Mouse (Mus musculus): Measurements from ENCODE around the gene Ocel1. TPM values are rescaled to one million over a fixed set of nuclear protein-coding genes. Genes with fewer than 3 reads are reported as not detected.
"Not testable (repeated sequence)": the region's sequence is repeated elsewhere in the genome, so short reads cannot be mapped to it uniquely, and the experiment has no call there.

The Ocel1 gene
- 36.5 and 45.0 TPM in 2 replicates for polyA plus RNA-seq (2012; rRNA removed)

DNA sequence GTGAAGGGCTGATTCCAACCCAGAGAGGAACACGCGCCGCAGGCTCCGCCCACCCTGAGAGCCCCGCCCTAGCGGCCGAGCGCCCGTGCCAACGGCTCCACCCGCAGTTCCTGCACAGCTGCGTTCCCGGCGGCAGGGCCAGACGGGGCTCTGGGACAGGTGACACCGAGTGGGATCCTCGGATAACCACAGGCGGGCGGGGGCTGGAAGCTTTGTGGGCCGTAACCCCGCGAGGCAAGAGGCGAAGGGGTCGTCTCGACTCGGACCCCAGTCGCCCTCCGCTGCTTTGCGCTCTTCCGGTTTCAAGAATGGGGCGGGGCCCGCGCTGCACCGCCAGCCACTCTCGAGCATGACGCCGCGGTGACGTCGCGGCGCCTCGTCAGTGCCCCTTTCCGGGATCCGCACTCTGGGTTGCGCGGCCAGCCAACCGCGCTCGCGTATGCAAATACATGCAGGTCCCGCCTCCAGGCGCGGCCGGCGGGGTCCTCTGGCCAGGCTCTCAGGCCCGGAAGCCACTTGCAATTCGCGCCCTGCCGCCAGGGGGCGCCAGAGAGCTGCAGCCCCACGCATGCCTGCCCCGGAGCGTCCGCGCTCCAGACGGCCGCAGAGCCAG, at the start of gene Ocel1:
Ocel1 (plus strand) TSS at position 63 of the 613 bp plus-strand sequence.
- peak within 1 kb of the TSS; percentile 96 for H3K4me3 ChIP-seq (ENCODE audit: control insufficient read depth, low read depth, low read length)
- no peaks in the 10 kb centered on the region; the same call in 1 of the 2 replicates for H3K36me3 ChIP-seq (ENCODE audit: control insufficient read depth, insufficient read depth, low read length)
- no peaks in the 10 kb centered on the region for H3K27me3 ChIP-seq (ENCODE audit: control insufficient read depth, insufficient read depth, low read length)
- peaks cover 19% of the 10 kb centered on the region for H3K4me1 ChIP-seq (ENCODE audit: control insufficient read depth, insufficient read depth, low read length)
- peak within 1 kb of the TSS; percentile 97 for H3K27ac ChIP-seq (ENCODE audit: control insufficient read depth, insufficient read depth, low read depth, low read length)
- TF ChIP-seq POLR2A (IDR thresholded peaks at IDR 0.05; ENCODE audit: control insufficient read depth, low read depth, low read length) (peak; percentile 81), CTCF (IDR thresholded peaks at IDR 0.05; ENCODE audit: control insufficient read depth, insufficient read depth, insufficient replicate concordance, low read depth, low read length) (peak; percentile 96)

GRCm38 (mm10) chr8:71322939-71323338, 48.2 kb upstream of the Ocel1 start:
- no peak for TF ChIP-seq POLR2A (IDR thresholded peaks at IDR 0.05; ENCODE audit: control insufficient read depth, low read depth, low read length)
- TF ChIP-seq CTCF (IDR thresholded peaks at IDR 0.05; ENCODE audit: control insufficient read depth, insufficient read depth, insufficient replicate concordance, low read depth, low read length) = no peak
- no peak overlapping the region for H3K27ac ChIP-seq (ENCODE audit: control insufficient read depth, insufficient read depth, low read depth, low read length)
- no peaks in the 10 kb centered on the region for H3K27me3 ChIP-seq (ENCODE audit: control insufficient read depth, insufficient read depth, low read length)
- no peaks in the 10 kb centered on the region for H3K4me1 ChIP-seq (ENCODE audit: control insufficient read depth, insufficient read depth, low read length)
- no peak overlapping the region for H3K4me3 ChIP-seq (ENCODE audit: control insufficient read depth, low read depth, low read length)
- H3K36me3 ChIP-seq (ENCODE audit: control insufficient read depth, insufficient read depth, low read length) = peaks cover 7% of the 10 kb centered on the region

DNA sequence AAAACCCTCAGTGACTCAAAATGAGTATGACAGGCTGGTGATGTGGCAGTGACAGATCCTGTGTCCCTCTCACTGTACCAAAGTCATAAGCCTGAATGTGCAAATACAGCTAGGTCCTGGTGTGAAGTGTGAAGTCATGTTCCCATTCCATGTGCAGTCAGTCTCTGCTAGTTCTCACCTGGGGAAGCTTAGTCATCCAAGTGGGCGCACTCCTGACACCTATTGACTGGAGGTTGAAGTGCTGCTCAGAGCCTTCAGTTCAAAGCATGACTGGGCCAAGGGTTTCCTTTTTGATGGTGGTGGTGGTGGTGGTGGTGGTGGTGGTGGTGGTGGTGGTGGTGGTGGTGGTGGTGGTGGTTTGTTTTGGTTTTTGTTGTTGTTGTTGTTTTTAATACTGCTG, 46.2 kb upstream of the Ocel1 start:
- Histone ChIP-seq H3K36me3 (ENCODE audit: control insufficient read depth, insufficient read depth, low read length) (peaks cover 7% of the 10 kb centered on the region), H3K27ac (ENCODE audit: control insufficient read depth, insufficient read depth, low read depth, low read length) (no peak overlapping the region), H3K27me3 (ENCODE audit: control insufficient read depth, insufficient read depth, low read length) (no peaks in the 10 kb centered on the region), H3K4me3 (ENCODE audit: control insufficient read depth, low read depth, low read length) (no peak overlapping the region), H3K4me1 (ENCODE audit: control insufficient read depth, insufficient read depth, low read length) (no peaks in the 10 kb centered on the region)
- TF ChIP-seq CTCF (IDR thresholded peaks at IDR 0.05; ENCODE audit: control insufficient read depth, insufficient read depth, insufficient replicate concordance, low read depth, low read length) = peak; percentile 30; the same call in 1 of the 2 replicates
- no peak for TF ChIP-seq POLR2A (IDR thresholded peaks at IDR 0.05; ENCODE audit: control insufficient read depth, low read depth, low read length)

GRCm38 (mm10) chr8:71337834-71338233, 33.3 kb upstream of the Ocel1 start:
- not testable (repeated sequence) for H3K27me3 ChIP-seq (ENCODE audit: control insufficient read depth, insufficient read depth, low read length); H3K4me3 ChIP-seq (ENCODE audit: control insufficient read depth, low read depth, low read length); H3K27ac ChIP-seq (ENCODE audit: control insufficient read depth, insufficient read depth, low read depth, low read length); H3K36me3 ChIP-seq (ENCODE audit: control insufficient read depth, insufficient read depth, low read length); H3K4me1 ChIP-seq (ENCODE audit: control insufficient read depth, insufficient read depth, low read length)

DNA sequence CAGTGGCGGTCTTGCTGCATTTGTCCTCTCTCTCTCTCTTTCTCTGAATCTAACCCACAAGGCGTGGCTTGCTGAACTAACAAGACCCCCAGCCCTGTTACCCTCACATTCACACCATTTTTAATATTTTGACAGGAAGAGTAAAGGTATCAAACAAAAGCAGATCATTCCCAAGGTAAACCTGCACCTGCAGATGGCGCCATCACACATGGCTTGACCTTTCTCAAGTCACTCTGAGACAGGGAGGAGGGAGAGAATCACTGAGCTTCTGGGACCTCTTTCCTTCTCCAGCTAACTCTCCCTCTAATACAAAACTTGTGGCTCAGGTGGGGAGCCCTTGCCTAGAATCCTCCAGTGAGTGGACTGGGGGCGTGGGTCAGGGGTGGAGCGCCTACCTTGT, 30.5 kb upstream of the Ocel1 start:
- TF ChIP-seq POLR2A (IDR thresholded peaks at IDR 0.05; ENCODE audit: control insufficient read depth, low read depth, low read length) (no peak), CTCF (IDR thresholded peaks at IDR 0.05; ENCODE audit: control insufficient read depth, insufficient read depth, insufficient replicate concordance, low read depth, low read length) (no peak)
- H3K36me3 ChIP-seq (ENCODE audit: control insufficient read depth, insufficient read depth, low read length) = no peaks in the 10 kb centered on the region; the same call in 1 of the 2 replicates

GRCm38 (mm10) chr8:71346581-71346980, 24.5 kb upstream of the Ocel1 start:
- no peak overlapping the region for H3K4me3 ChIP-seq (ENCODE audit: control insufficient read depth, low read depth, low read length)
- no peaks in the 10 kb centered on the region for H3K4me1 ChIP-seq (ENCODE audit: control insufficient read depth, insufficient read depth, low read length)
- H3K27me3 ChIP-seq (ENCODE audit: control insufficient read depth, insufficient read depth, low read length) = no peaks in the 10 kb centered on the region
- TF ChIP-seq POLR2A (IDR thresholded peaks at IDR 0.05; ENCODE audit: control insufficient read depth, low read depth, low read length) (no peak), CTCF (IDR thresholded peaks at IDR 0.05; ENCODE audit: control insufficient read depth, insufficient read depth, insufficient replicate concordance, low read depth, low read length) (no peak)
- no peaks in the 10 kb centered on the region; the same call in none of the 2 replicates for H3K36me3 ChIP-seq (ENCODE audit: control insufficient read depth, insufficient read depth, low read length)
- no peak overlapping the region for H3K27ac ChIP-seq (ENCODE audit: control insufficient read depth, insufficient read depth, low read depth, low read length)

More for the DNA sequence above, 30.5 kb upstream of the Ocel1 start:
- H3K4me1 ChIP-seq (ENCODE audit: control insufficient read depth, insufficient read depth, low read length) = no peaks in the 10 kb centered on the region
- no peak overlapping the region for H3K4me3 ChIP-seq (ENCODE audit: control insufficient read depth, low read depth, low read length)
- no peak overlapping the region for H3K27ac ChIP-seq (ENCODE audit: control insufficient read depth, insufficient read depth, low read depth, low read length)
- no peaks in the 10 kb centered on the region for H3K27me3 ChIP-seq (ENCODE audit: control insufficient read depth, insufficient read depth, low read length)

DNA sequence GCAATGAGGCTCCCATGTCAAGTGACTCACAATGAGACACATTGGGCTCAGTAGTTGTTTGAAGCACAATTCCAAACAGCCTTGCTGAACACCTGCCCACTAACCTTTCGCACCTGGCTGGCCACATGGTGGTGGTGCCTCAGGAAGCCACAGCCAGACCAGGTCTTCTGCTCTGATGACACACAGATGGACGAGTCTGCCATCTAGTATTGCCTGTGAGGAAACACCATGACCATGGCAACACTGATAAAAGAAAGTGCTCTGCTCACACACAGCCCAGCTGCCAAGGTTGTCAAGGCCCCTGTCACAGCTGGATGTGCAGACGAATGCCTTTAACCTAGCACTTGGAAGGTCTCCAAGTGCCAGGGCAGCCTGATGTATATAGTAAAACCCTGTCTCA, 20.0 kb upstream of the Ocel1 start:
- TF ChIP-seq CTCF (IDR thresholded peaks at IDR 0.05; ENCODE audit: control insufficient read depth, insufficient read depth, insufficient replicate concordance, low read depth, low read length) (no peak), POLR2A (IDR thresholded peaks at IDR 0.05; ENCODE audit: control insufficient read depth, low read depth, low read length) (no peak)
- Histone ChIP-seq H3K4me1 (ENCODE audit: control insufficient read depth, insufficient read depth, low read length) (no peaks in the 10 kb centered on the region), H3K27ac (ENCODE audit: control insufficient read depth, insufficient read depth, low read depth, low read length) (no peak overlapping the region), H3K36me3 (ENCODE audit: control insufficient read depth, insufficient read depth, low read length) (no peaks in the 10 kb centered on the region; the same call in none of the 2 replicates), H3K4me3 (ENCODE audit: control insufficient read depth, low read depth, low read length) (no peak overlapping the region), H3K27me3 (ENCODE audit: control insufficient read depth, insufficient read depth, low read length) (no peaks in the 10 kb centered on the region)

Data from testis, adult 2 months (tissue).